Mouse (Mus musculus) ES-CJ7 (cell line): ENCODE measurements around the gene Ubox5.

Source experiments
- DNase-seq: peaks from one replicate; pipeline ENCODE4 v3.0.0; 2011; ENCODE audit warnings: low read depth, low spot score

Ubox5 gene

DNA sequence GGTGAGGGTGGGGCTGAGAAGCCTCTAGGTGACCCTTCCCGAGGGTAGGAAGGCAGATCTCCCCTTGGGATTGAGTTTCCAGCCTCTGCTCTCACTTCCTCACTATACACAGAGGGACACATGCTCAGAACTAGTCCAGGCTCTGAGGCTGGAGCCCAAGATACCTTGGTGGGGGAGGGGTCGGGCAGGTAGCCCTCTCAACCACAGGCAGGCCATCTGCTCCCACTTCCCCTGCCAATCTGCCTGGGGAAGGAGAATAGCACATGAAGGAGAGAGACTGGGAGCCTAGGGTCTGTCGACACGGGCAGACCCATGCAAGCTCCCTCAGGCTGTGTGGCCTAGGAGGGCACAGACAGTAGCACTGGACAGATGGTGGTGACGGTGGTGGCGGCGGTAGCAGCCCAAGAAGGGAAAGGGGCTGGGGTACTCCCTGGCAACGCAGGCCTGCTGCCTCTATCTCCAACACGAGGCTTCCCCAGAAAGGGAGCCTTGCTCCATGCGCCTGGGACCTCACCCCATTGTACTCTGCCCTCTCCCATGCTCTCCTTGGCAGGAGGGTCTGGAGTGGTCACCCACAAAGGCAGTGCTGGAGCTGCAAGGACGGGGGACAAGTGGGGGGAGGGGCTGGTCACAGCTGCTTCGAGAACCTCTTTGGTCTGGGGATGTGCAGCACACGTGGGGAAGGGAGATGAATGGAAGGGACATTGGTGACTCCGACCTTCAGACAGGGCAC, 4.3 kb upstream of the Ubox5 start:
- DNase-seq = no peak

GRCm38 (mm10) chr2:130632887-130633675, 3.2 kb upstream of the Ubox5 start:
- peak; percentile 68 for DNase-seq

GRCm38 (mm10) chr2:130632416-130632815, 2.6 kb upstream of the Ubox5 start:
- DNase-seq = no peak

- no peak for DNase-seq
These were observed 579 bp downstream of the Ubox5 start for GRCm38 (mm10) chr2:130629080-130629838.

GRCm38 (mm10) chr2:130628424-130628823, 1.4 kb downstream of the Ubox5 start:
- DNase-seq = peak; percentile 79

GRCm38 (mm10) chr2:130618972-130619371, 10.9 kb downstream of the Ubox5 start:
- no peak for DNase-seq

- peak; percentile 64 for DNase-seq
These were observed 16.7 kb downstream of the Ubox5 start for GRCm38 (mm10) chr2:130613091-130613490.

- no peak for DNase-seq
These were observed 27.6 kb downstream of the Ubox5 start for GRCm38 (mm10) chr2:130602195-130602594.

- no peak for DNase-seq
These were observed 31.4 kb downstream of the Ubox5 start for GRCm38 (mm10) chr2:130598399-130598798.

DNA sequence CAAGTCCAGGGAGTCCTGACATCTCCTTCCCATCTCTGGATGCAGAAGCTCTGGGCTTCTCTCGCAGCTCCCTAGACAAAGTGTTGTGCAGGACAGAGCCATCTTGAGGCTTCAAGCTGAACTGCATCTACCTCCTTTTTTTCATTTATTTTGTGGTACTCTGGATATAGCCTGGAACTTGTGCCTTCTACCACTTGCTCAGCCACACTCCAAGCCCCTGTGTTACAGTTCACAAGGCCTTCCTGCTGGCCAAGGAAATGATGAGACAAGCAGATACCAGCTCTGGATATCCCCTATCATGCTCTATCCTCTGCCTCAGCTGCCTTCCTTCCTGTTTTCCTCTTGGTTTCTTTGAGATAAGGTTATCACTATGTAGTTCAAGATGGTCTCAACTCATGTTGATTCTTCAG, 32.2 kb downstream of the Ubox5 start:
- peak; percentile 51 for DNase-seq

DNA sequence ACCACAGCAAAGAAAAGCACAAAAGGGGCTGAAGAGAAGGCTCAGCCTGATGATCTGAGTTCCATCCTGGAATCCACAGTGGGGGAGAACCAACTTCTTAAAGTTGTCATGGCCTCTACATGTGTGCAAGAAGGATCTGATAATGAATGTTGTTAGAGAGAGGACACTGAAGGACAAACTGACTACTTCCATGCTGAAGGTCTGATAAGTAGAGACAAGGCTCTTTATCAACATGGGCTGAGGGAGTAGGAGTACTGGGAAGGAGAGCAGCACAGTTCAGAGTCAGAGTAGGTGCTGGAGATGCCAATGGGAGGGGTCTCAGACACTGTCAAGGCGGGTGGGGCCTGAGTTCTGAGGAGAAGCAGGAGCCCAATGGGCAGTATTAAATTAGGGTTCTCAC, 34.2 kb downstream of the Ubox5 start:
- no peak for DNase-seq

GRCm38 (mm10) chr2:130591016-130591415, 38.8 kb downstream of the Ubox5 start:
- no peak for DNase-seq

- no peak for DNase-seq
These were observed 40.1 kb downstream of the Ubox5 start for GRCm38 (mm10) chr2:130589761-130590160.

GRCm38 (mm10) chr2:130589157-130589556, 40.7 kb downstream of the Ubox5 start:
- peak; percentile 28 for DNase-seq

DNA sequence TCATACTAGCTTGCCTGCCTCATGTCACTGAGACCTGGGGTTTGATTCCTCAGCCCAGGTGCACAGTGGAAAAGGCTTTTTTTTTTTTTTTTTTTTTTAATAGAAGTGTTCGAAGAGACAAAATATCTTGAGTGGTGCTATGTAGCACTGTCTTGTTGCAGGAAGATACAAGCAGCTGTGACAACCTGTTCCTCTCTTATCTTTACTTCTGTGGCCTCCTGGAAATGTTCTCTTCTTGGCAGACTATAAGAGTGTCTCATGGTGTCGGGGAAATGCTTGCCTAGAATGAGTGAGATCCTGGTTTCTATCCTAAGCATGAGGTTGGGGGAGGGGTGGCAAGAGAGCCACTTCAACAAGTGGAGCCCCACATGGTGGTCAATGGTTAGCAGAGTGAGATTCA, 41.5 kb downstream of the Ubox5 start:
- no peak for DNase-seq

DNA sequence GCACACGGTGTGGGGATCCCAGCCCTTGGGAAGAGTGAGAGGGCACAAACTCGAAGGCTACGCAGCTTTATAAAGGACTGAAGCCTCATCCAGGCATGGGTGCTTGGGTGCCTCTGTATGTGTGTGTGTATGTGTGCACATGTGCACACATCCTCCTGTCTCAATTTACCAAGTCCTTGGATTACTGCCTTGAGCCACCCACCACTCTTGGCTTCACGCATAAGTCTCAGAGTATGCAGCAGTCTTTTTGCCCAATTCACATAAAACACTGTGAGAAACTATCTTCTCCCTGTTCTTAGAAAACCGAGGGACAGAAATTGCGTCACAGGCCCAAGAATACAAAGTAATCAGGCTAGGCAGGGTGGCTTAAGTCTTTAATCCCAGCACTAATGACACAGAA, 43.8 kb downstream of the Ubox5 start:
- DNase-seq = no peak

- DNase-seq = no peak
These were observed 45.8 kb downstream of the Ubox5 start for GRCm38 (mm10) chr2:130583902-130584560.

- no peak for DNase-seq
These were observed 47.3 kb downstream of the Ubox5 start, which contains the start of gene Avp for GRCm38 (mm10) chr2:130582552-130582951. TSS of gene Avp (minus strand) at chr2:130582554.

GRCm38 (mm10) chr2:130581201-130581600, 48.6 kb downstream of the Ubox5 start:
- no peak for DNase-seq

- DNase-seq = peak; percentile 37
These were observed 50.0 kb downstream of the Ubox5 start for GRCm38 (mm10) chr2:130579791-130580190.

GRCm38 (mm10) chr2:130578148-130578547, 51.7 kb downstream of the Ubox5 start:
- peak; percentile 60 for DNase-seq

DNA sequence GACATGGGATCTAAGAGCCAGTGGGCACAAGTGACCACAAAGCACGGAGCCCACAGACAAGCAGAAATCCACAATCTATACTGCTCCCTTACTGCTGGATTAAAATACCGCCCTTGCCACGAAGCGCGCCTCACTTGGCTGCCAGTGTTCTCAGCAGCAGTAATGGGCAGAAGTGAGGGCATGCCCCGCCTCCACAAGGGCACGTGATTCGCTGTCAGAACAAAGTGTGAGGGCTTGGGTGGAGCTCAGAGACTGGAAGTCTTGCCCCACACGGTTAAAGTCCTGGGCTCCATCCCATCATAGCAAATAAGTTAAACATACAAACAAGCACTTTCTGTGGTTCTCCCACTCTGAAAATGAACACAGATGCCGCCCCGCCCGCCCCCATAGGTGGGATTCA, 52.2 kb downstream of the Ubox5 start:
- peak; percentile 43 for DNase-seq
